Mouse (Mus musculus): ENCODE results near the gene Igf2bp1. TPM values are rescaled to one million over a fixed set of nuclear protein-coding genes. Genes with fewer than 3 reads are reported as not detected.

The Igf2bp1 gene
- total and polyA plus RNA-seq, 3 experiments: under 0.01 TPM; not detected in 2

- no peak overlapping the region for H3K4me3 ChIP-seq (replicated peaks in 1 of 3; ENCODE audit: low read depth in 2 of 3, low read length in 2 of 3, poor library complexity in 1 of 3)
- H3K9me3 ChIP-seq (replicated peaks; ENCODE audit: low read length): peaks cover 2% of the 10 kb centered on the region
- H3K79me2 ChIP-seq (replicated peaks; ENCODE audit: control insufficient read depth, extremely low read depth, insufficient read depth, poor library complexity, severe bottlenecking): no peaks in the 10 kb centered on the region
- no peak overlapping the region for H3K27ac ChIP-seq (ENCODE audit: insufficient read depth, low read depth)
- H3K4me2 ChIP-seq (ENCODE audit: insufficient read depth, low read depth, poor library complexity, severe bottlenecking): no peak overlapping the region
- DNase-seq (ENCODE audit: extremely low read depth): no peak
- dilution Hi-C loops (cut with MboI; ENCODE audit: extremely low pct_ligation_motif_present, extremely low pct_unique_long_range_greater_than_20kb, low sequenced_read_pairs): no loop called here
- H3K36me3 ChIP-seq (replicated peaks in 1 of 2; ENCODE audit: control insufficient read depth in 1 of 2, insufficient read depth in 1 of 2, low read length in 1 of 2): no peaks in the 10 kb centered on the region
- TF ChIP-seq SMC3 (IDR thresholded peaks at IDR 0.05; ENCODE audit: low read depth, low read length) (peak; percentile 27), CTCF (conservative IDR thresholded peaks at IDR 0.05 in 1 of 2, IDR thresholded peaks at IDR 0.05 in 1 of 2; ENCODE audit: low read depth in 2 of 2, low read length in 2 of 2) (peak in 1 of 2 experiments; percentile 42; a peak in 2 of 4 replicates), USF1 (IDR thresholded peaks at IDR 0.05; ENCODE audit: low read depth, low read length) (no peak)
- H3K4me1 ChIP-seq (ENCODE audit: control insufficient read depth in 1 of 2, insufficient read depth in 2 of 2): no peaks in the 10 kb centered on the region
- H3K27me3 ChIP-seq (replicated peaks): peaks cover 48% of the 10 kb centered on the region
- no peak overlapping the region for H3K9ac ChIP-seq (ENCODE audit: insufficient read depth, low read depth)
- in situ Hi-C loops (cut with MboI; ENCODE audit: low pct_ligation_motif_present, low pct_unique_long_range_greater_than_20kb, low sequenced_read_pairs): no loop called here
These were observed 30.0 kb downstream of the Igf2bp1 start for GRCm38 (mm10) chr11:95975694-95976093.

DNA sequence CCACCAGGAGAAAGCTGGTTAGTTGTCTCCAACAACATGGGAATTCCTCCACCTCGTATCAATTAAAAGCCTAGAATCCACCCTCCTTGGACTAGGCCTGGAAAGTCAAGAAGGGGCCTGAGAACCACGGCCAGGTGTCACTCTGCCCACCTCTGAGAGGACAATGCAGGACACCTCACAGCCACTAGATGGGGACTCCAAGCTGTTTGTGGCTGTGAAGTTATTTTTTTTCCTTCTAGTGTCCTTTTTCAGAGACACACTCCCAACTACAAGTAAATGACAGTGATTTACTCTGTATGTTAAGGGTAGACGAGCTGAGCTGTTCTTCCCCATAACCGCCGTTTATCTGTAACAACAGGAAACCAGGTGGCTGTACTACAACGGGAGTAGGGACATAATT, 32.6 kb downstream of the Igf2bp1 start:
- no peaks in the 10 kb centered on the region for H3K4me1 ChIP-seq (ENCODE audit: control insufficient read depth in 1 of 2, insufficient read depth in 2 of 2)
- TF ChIP-seq CHD1 (IDR thresholded peaks at IDR 0.05; ENCODE audit: low read depth, low read length): no peak
- TF ChIP-seq UBTF (IDR thresholded peaks at IDR 0.05; ENCODE audit: low read depth, low read length): no peak
- peak in 1 of 2 experiments; percentile 65; a peak in 2 of 4 replicates for TF ChIP-seq CTCF (conservative IDR thresholded peaks at IDR 0.05 in 1 of 2, IDR thresholded peaks at IDR 0.05 in 1 of 2; ENCODE audit: low read depth in 2 of 2, low read length in 2 of 2)
- TF ChIP-seq ETS1 (conservative IDR thresholded peaks at IDR 0.05; ENCODE audit: low read depth, low read length): no peak
- no peak for TF ChIP-seq TCF12 (IDR thresholded peaks at IDR 0.05; ENCODE audit: low read depth, low read length)
- no peak for TF ChIP-seq MXI1 (IDR thresholded peaks at IDR 0.05; ENCODE audit: low read depth, low read length)
- peak; percentile 45 for TF ChIP-seq RAD21 (IDR thresholded peaks at IDR 0.05; ENCODE audit: low read depth, low read length)
- TF ChIP-seq POLR2A (IDR thresholded peaks at IDR 0.05; ENCODE audit: low read depth, low read length): no peak
- no peak for TF ChIP-seq JUN (IDR thresholded peaks at IDR 0.05; ENCODE audit: insufficient read depth, low read depth, low read length)
- no peak for TF ChIP-seq EP300 (IDR thresholded peaks at IDR 0.05; ENCODE audit: low read length)
- TF ChIP-seq ZNF384 (IDR thresholded peaks at IDR 0.05; ENCODE audit: low read depth, low read length): peak; percentile 63
- no peak for TF ChIP-seq NELFE (IDR thresholded peaks at IDR 0.05; ENCODE audit: low read depth, low read length)
- no peak for TF ChIP-seq MYC (IDR thresholded peaks at IDR 0.05; ENCODE audit: low read depth, low read length)
- TF ChIP-seq HCFC1 (IDR thresholded peaks at IDR 0.05; ENCODE audit: low read depth, low read length): no peak
- TF ChIP-seq ELF1 (IDR thresholded peaks at IDR 0.05; ENCODE audit: low read depth, low read length): no peak
- TF ChIP-seq USF2 (conservative IDR thresholded peaks at IDR 0.05; ENCODE audit: low read depth, low read length): no peak
- TF ChIP-seq MAX (IDR thresholded peaks at IDR 0.05; ENCODE audit: low read length): no peak
- TF ChIP-seq RCOR1 (conservative IDR thresholded peaks at IDR 0.05; ENCODE audit: low read depth, low read length): no peak
- TF ChIP-seq IRF4 (IDR thresholded peaks at IDR 0.05; ENCODE audit: low read depth, low read length): no peak
- no peak for TF ChIP-seq SIN3A (IDR thresholded peaks at IDR 0.05; ENCODE audit: low read length)
- TF ChIP-seq CHD2 (IDR thresholded peaks at IDR 0.05; ENCODE audit: low read length): no peak
- TF ChIP-seq MAFK (IDR thresholded peaks at IDR 0.05; ENCODE audit: insufficient replicate concordance, low read length): no peak
- peak; percentile 57 for TF ChIP-seq SMC3 (IDR thresholded peaks at IDR 0.05; ENCODE audit: low read depth, low read length)
- no peak for TF ChIP-seq ZMIZ1 (IDR thresholded peaks at IDR 0.05; ENCODE audit: low read depth, low read length)
- TF ChIP-seq USF1 (IDR thresholded peaks at IDR 0.05; ENCODE audit: low read depth, low read length): no peak
- no peak for TF ChIP-seq TBP (conservative IDR thresholded peaks at IDR 0.05; ENCODE audit: low read depth, low read length)
- H3K9ac ChIP-seq (ENCODE audit: insufficient read depth, low read depth): no peak overlapping the region
- H3K4me2 ChIP-seq (ENCODE audit: insufficient read depth, low read depth, poor library complexity, severe bottlenecking): no peak overlapping the region
- no peaks in the 10 kb centered on the region for H3K79me2 ChIP-seq (replicated peaks; ENCODE audit: control insufficient read depth, extremely low read depth, insufficient read depth, poor library complexity, severe bottlenecking)
- H3K27me3 ChIP-seq (replicated peaks): peaks cover 65% of the 10 kb centered on the region
- no peak overlapping the region for H3K4me3 ChIP-seq (replicated peaks in 1 of 3; ENCODE audit: low read depth in 2 of 3, low read length in 2 of 3, poor library complexity in 1 of 3)
- H3K36me3 ChIP-seq (replicated peaks in 1 of 2; ENCODE audit: control insufficient read depth in 1 of 2, insufficient read depth in 1 of 2, low read length in 1 of 2): no peaks in the 10 kb centered on the region
- no peak overlapping the region for H3K27ac ChIP-seq (ENCODE audit: insufficient read depth, low read depth)
- peaks cover 2% of the 10 kb centered on the region for H3K9me3 ChIP-seq (replicated peaks; ENCODE audit: low read length)
- DNase-seq (ENCODE audit: extremely low read depth): no peak
- in situ Hi-C loops (cut with MboI; ENCODE audit: low pct_ligation_motif_present, low pct_unique_long_range_greater_than_20kb, low sequenced_read_pairs) (no loop called here), dilution Hi-C loops (cut with MboI; ENCODE audit: extremely low pct_ligation_motif_present, extremely low pct_unique_long_range_greater_than_20kb, low sequenced_read_pairs) (no loop called here)
